Mouse (Mus musculus) neural tube, embryonic 14.5 days (tissue): ENCODE results near the gene Pdpn. TPM values are rescaled to one million over a fixed set of nuclear protein-coding genes. Genes with fewer than 3 reads are reported as not detected.
A peak's percentile ranks its signal among the peaks of the same experiment; 100 is the strongest.

Source experiments
- ATAC-seq: fragments of 200-750 bp; cut with Nextera tagmentation; 2 replicates; pipeline ENCODE4 v1.8.0; 2017; ENCODE audit warnings: low read depth, mild to moderate bottlenecking, moderate TSS enrichment, moderate library complexity
- H3K27ac ChIP-seq: fragments of 300-500 bp; sonication (generic); 2 replicates; pipeline ENCODE4 v1.5.1; 2014; ENCODE audit warnings: low read depth, mild to moderate bottlenecking, control low read depth, low read length, moderate library complexity, mixed read lengths
- H3K27me3 ChIP-seq: fragments of 300-500 bp; sonication (generic); 2 replicates; pipeline ENCODE4 v1.6.1; 2014; ENCODE audit warnings: low read length; ENCODE audit not compliant: control insufficient read depth, insufficient read depth
- H3K36me3 ChIP-seq: fragments of 300-500 bp; sonication (generic); 2 replicates; pipeline ENCODE4 v1.6.1; 2014; ENCODE audit warnings: low read length, mixed read lengths; ENCODE audit not compliant: control insufficient read depth, insufficient read depth
- H3K4me1 ChIP-seq: fragments of 300-500 bp; sonication (generic); 2 replicates; pipeline ENCODE4 v1.6.1; 2014; ENCODE audit warnings: low read length; ENCODE audit not compliant: control insufficient read depth, insufficient read depth
- H3K4me2 ChIP-seq: fragments of 300-500 bp; sonication (generic); 2 replicates; pipeline ENCODE4 v1.6.1; 2014; ENCODE audit warnings: mild to moderate bottlenecking, low read depth, low read length, control low read depth
- H3K4me3 ChIP-seq: fragments of 300-500 bp; sonication (generic); 2 replicates; pipeline ENCODE4 v1.5.1; 2014; ENCODE audit warnings: low read depth, low read length, control low read depth, mixed read lengths
- H3K9ac ChIP-seq: fragments of 300-500 bp; sonication (generic); replicated peaks from 2 replicates; pipeline ENCODE4 v1.6.1; 2014; ENCODE audit warnings: low read depth, mild to moderate bottlenecking, control low read depth, low read length, mixed read lengths
- H3K9me3 ChIP-seq: fragments of 300-500 bp; sonication (generic); 2 replicates; pipeline ENCODE4 v1.6.1; 2016; ENCODE audit warnings: low read length; ENCODE audit not compliant: control insufficient read depth
- WGBS: fragments of 180-500 bp; shearing (Covaris S2); extraction: QIAGEN DNeasy Blood & Tissue Kit; methylation state at CpG from one replicate; pipeline ENCODE4 v1.1.7; 2014; 5-methylcytosine and 5-hydroxymethylcytosine counted together
- polyA plus RNA-seq: library from polyadenylated mRNA; unstranded; fragments of >200 nt; fragmentation: Nextera tagmentation; extraction: Ambion mirVana; gene quantifications from 2 replicates; pipeline ENCODE4 v1.2.1, GENCODE M21; 2014

Gene Pdpn
- polyA plus RNA-seq, 1 experiment from 2014 or later: 25.6 TPM

GRCm38 (mm10) chr4:143288880-143289279, 10.5 kb downstream of the Pdpn start:
- no peaks in the 10 kb centered on the region for H3K27me3 ChIP-seq
- no peak overlapping the region for H3K27ac ChIP-seq
- no peak overlapping the region for H3K9ac ChIP-seq
- 61% methylated on average over 7 of the region's 7 CpGs for WGBS
- no peaks in the 10 kb centered on the region for H3K4me1 ChIP-seq
- H3K36me3 ChIP-seq: no peaks in the 10 kb centered on the region
- H3K4me2 ChIP-seq: no peak overlapping the region
- no peaks in the 10 kb centered on the region for H3K9me3 ChIP-seq
- no peak for ATAC-seq
- no peak overlapping the region for H3K4me3 ChIP-seq

- ATAC-seq: no peak
- Histone ChIP-seq H3K27me3 (no peaks in the 10 kb centered on the region), H3K9ac (no peak overlapping the region), H3K4me2 (no peak overlapping the region), H3K4me1 (no peaks in the 10 kb centered on the region), H3K4me3 (no peak overlapping the region), H3K9me3 (no peaks in the 10 kb centered on the region), H3K27ac (no peak overlapping the region), H3K36me3 (no peaks in the 10 kb centered on the region)
- 71% methylated on average over 6 of the region's 6 CpGs for WGBS
Observed at GRCm38 (mm10) chr4:143288473-143288872, 10.9 kb downstream of the Pdpn start.

- WGBS: 44% methylated on average over 4 of the region's 4 CpGs
- no peaks in the 10 kb centered on the region for H3K36me3 ChIP-seq
- H3K9ac ChIP-seq: no peak overlapping the region
- ATAC-seq: no peak
- H3K9me3 ChIP-seq: no peaks in the 10 kb centered on the region
- H3K4me2 ChIP-seq: no peak overlapping the region
- H3K4me1 ChIP-seq: no peaks in the 10 kb centered on the region
- H3K4me3 ChIP-seq: no peak overlapping the region
- H3K27me3 ChIP-seq: no peaks in the 10 kb centered on the region
- H3K27ac ChIP-seq: no peak overlapping the region
Observed at GRCm38 (mm10) chr4:143287065-143287464, 12.3 kb downstream of the Pdpn start.

- Histone ChIP-seq H3K9ac (no peak overlapping the region), H3K27ac (peak overlapping the region; percentile 35; the same call in 1 of the 2 replicates), H3K27me3 (no peaks in the 10 kb centered on the region), H3K4me2 (no peak overlapping the region), H3K4me1 (peaks cover 14% of the 10 kb centered on the region), H3K4me3 (no peak overlapping the region), H3K9me3 (no peaks in the 10 kb centered on the region), H3K36me3 (no peaks in the 10 kb centered on the region)
- no peak for ATAC-seq
- WGBS: 70% methylated on average over 3 of the region's 3 CpGs
Observed at GRCm38 (mm10) chr4:143280166-143280565, 19.2 kb downstream of the Pdpn start.

GRCm38 (mm10) chr4:143279661-143280060, 19.7 kb downstream of the Pdpn start:
- H3K4me3 ChIP-seq: no peak overlapping the region
- no peak overlapping the region for H3K9ac ChIP-seq
- no peaks in the 10 kb centered on the region for H3K27me3 ChIP-seq
- H3K27ac ChIP-seq: peak overlapping the region; percentile 35; the same call in 1 of the 2 replicates
- WGBS: 5% methylated on average over 12 of the region's 12 CpGs
- H3K9me3 ChIP-seq: no peaks in the 10 kb centered on the region
- H3K4me1 ChIP-seq: peaks cover 14% of the 10 kb centered on the region
- H3K36me3 ChIP-seq: no peaks in the 10 kb centered on the region
- H3K4me2 ChIP-seq: no peak overlapping the region
- peak; percentile 12; the same call in 1 of the 2 replicates for ATAC-seq

GRCm38 (mm10) chr4:143279016-143279415, 20.3 kb downstream of the Pdpn start:
- WGBS: 40% methylated on average over 5 of the region's 5 CpGs
- no peak overlapping the region for H3K9ac ChIP-seq
- H3K36me3 ChIP-seq: no peaks in the 10 kb centered on the region
- H3K9me3 ChIP-seq: no peaks in the 10 kb centered on the region
- peak; percentile 28 for ATAC-seq
- no peaks in the 10 kb centered on the region for H3K27me3 ChIP-seq
- no peak overlapping the region for H3K4me3 ChIP-seq
- peaks cover 14% of the 10 kb centered on the region for H3K4me1 ChIP-seq
- H3K4me2 ChIP-seq: peak overlapping the region; percentile 40; the same call in 1 of the 2 replicates
- peak overlapping the region; percentile 66; the same call in 1 of the 2 replicates for H3K27ac ChIP-seq

GRCm38 (mm10) chr4:143278429-143278871, 20.9 kb downstream of the Pdpn start:
- Histone ChIP-seq H3K4me2 (peak overlapping the region; percentile 40), H3K9me3 (no peaks in the 10 kb centered on the region), H3K9ac (no peak overlapping the region), H3K27me3 (no peaks in the 10 kb centered on the region), H3K27ac (peak overlapping the region; percentile 66; the same call in 1 of the 2 replicates), H3K4me3 (no peak overlapping the region), H3K36me3 (no peaks in the 10 kb centered on the region), H3K4me1 (peaks cover 14% of the 10 kb centered on the region)
- WGBS: 7% methylated on average over 14 of the region's 14 CpGs
- ATAC-seq: peak; percentile 78

GRCm38 (mm10) chr4:143277319-143277718, 22.0 kb downstream of the Pdpn start:
- no peak for ATAC-seq
- H3K27ac ChIP-seq: no peak overlapping the region
- H3K9me3 ChIP-seq: no peaks in the 10 kb centered on the region
- 94% methylated on average over 6 of the region's 6 CpGs for WGBS
- no peak overlapping the region for H3K9ac ChIP-seq
- peaks cover 14% of the 10 kb centered on the region for H3K4me1 ChIP-seq
- no peak overlapping the region for H3K4me2 ChIP-seq
- H3K4me3 ChIP-seq: no peak overlapping the region
- no peaks in the 10 kb centered on the region for H3K36me3 ChIP-seq
- no peaks in the 10 kb centered on the region for H3K27me3 ChIP-seq

GRCm38 (mm10) chr4:143271571-143271970, 27.8 kb downstream of the Pdpn start:
- H3K36me3 ChIP-seq: no peaks in the 10 kb centered on the region
- H3K4me3 ChIP-seq: no peak overlapping the region
- no peak overlapping the region for H3K4me2 ChIP-seq
- no peaks in the 10 kb centered on the region for H3K4me1 ChIP-seq
- ATAC-seq: no peak; the same call in 1 of the 2 replicates
- H3K27me3 ChIP-seq: no peaks in the 10 kb centered on the region
- H3K27ac ChIP-seq: no peak overlapping the region
- H3K9ac ChIP-seq: no peak overlapping the region
- H3K9me3 ChIP-seq: no peaks in the 10 kb centered on the region
- WGBS: 38% methylated on average over 6 of the region's 6 CpGs
